Mouse (Mus musculus) liver, postnatal 0 days (tissue): ENCODE measurements around the gene Ppm1a. TPM values are rescaled to one million over a fixed set of nuclear protein-coding genes. Genes with fewer than 3 reads are reported as not detected.

Experiments
- ATAC-seq: fragments of 200-750 bp; cut with Nextera tagmentation; 2 replicates; pipeline ENCODE4 v1.8.0; 2017; ENCODE audit warnings: mild to moderate bottlenecking, moderate library complexity
- DNase-seq: peaks from one replicate; pipeline ENCODE4 v3.0.0-alpha.2; 2016
- H3K27ac ChIP-seq: fragments of 300-500 bp; sonication (generic); 2 replicates; pipeline ENCODE4 v1.5.1; 2014; ENCODE audit warnings: antibody characterized with exemption, moderate library complexity, mild to moderate bottlenecking, low read depth
- H3K27me3 ChIP-seq: fragments of 300-500 bp; sonication (generic); 2 replicates; pipeline ENCODE4 v1.6.1; 2014; ENCODE audit warnings: low read length, control low read depth, mixed read lengths; ENCODE audit not compliant: insufficient read depth
- H3K36me3 ChIP-seq: fragments of 300-500 bp; sonication (generic); replicated peaks from 2 replicates; pipeline ENCODE4 v1.6.1; 2014; ENCODE audit warnings: mild to moderate bottlenecking, control low read depth, low read length, moderate library complexity, mixed read lengths; ENCODE audit not compliant: insufficient read depth
- H3K4me1 ChIP-seq: fragments of 300-500 bp; sonication (generic); 2 replicates; pipeline ENCODE4 v1.6.1; 2014; ENCODE audit warnings: antibody characterized with exemption, mild to moderate bottlenecking, control low read depth; ENCODE audit not compliant: insufficient read depth
- H3K4me2 ChIP-seq: fragments of 300-500 bp; sonication (generic); 2 replicates; pipeline ENCODE4 v1.6.1; 2014; ENCODE audit warnings: low read depth, mild to moderate bottlenecking, low read length, moderate library complexity, mixed read lengths
- H3K4me3 ChIP-seq: fragments of 300-500 bp; sonication (generic); 2 replicates; pipeline ENCODE4 v1.5.1; 2014; ENCODE audit warnings: low read depth, low read length
- H3K9ac ChIP-seq: fragments of 300-500 bp; sonication (generic); replicated peaks from 2 replicates; pipeline ENCODE4 v1.6.1; 2014; ENCODE audit warnings: mild to moderate bottlenecking, moderate library complexity
- H3K9me3 ChIP-seq: fragments of 300-500 bp; sonication (generic); 2 replicates; pipeline ENCODE4 v1.6.1; 2016; ENCODE audit warnings: mild to moderate bottlenecking, control low read depth, low read length, mixed read lengths
- CTCF ChIP-seq: sonication (generic); IDR thresholded peaks from 2 replicates; pipeline ENCODE4 v1.5.1; 2016; ENCODE audit warnings: antibody characterized with exemption, low read depth
- EP300 ChIP-seq: IDR thresholded peaks from 2 replicates; pipeline ENCODE4 v1.6.1; 2016; ENCODE audit warnings: antibody characterized with exemption, low read depth, mild to moderate bottlenecking
- WGBS: fragments of 180-500 bp; shearing (Covaris S2); extraction: QIAGEN DNeasy Blood & Tissue Kit; methylation state at CpG from one replicate; pipeline ENCODE4 v1.1.7; 2014; ENCODE audit not compliant: insufficient replicate concordance; 5-methylcytosine and 5-hydroxymethylcytosine counted together
- polyA plus RNA-seq: library from polyadenylated mRNA; unstranded; fragments of >200 nt; fragmentation: Nextera tagmentation; extraction: Ambion mirVana; gene quantifications from 2 replicates; pipeline ENCODE4 v1.2.1, GENCODE M21; 2015

Ppm1a gene
- polyA plus RNA-seq, 1 experiment from 2014 or later = 36.1 TPM

- no peak for TF ChIP-seq EP300
- no peak for ATAC-seq
- Histone ChIP-seq H3K9ac (no peak overlapping the region), H3K36me3 (no peaks in the 10 kb centered on the region), H3K4me2 (peak overlapping the region; percentile 79), H3K4me3 (peak overlapping the region; percentile 88), H3K27me3 (no peaks in the 10 kb centered on the region), H3K9me3 (no peaks in the 10 kb centered on the region), H3K4me1 (peaks cover 15% of the 10 kb centered on the region), H3K27ac (peak overlapping the region; percentile 99; the same call in 1 of the 2 replicates)
- 14% methylated on average over 7 of the region's 7 CpGs for WGBS
- no peak for DNase-seq
These were observed 2.7 kb downstream of the Ppm1a start for GRCm38 (mm10) chr12:72759956-72760355.

- ATAC-seq (peak; percentile 87), DNase-seq (peak; percentile 97)
- peak overlapping the region; percentile 99 for H3K27ac ChIP-seq
- TF ChIP-seq EP300 (peak; percentile 14; the same call in 1 of the 2 replicates), CTCF (no peak)
- H3K4me1 ChIP-seq = peaks cover 15% of the 10 kb centered on the region
- no peaks in the 10 kb centered on the region for H3K9me3 ChIP-seq
- no peaks in the 10 kb centered on the region for H3K27me3 ChIP-seq
- peak overlapping the region; percentile 79 for H3K4me2 ChIP-seq
- under 1% methylated on average over 72 of the region's 78 CpGs for WGBS
- H3K9ac ChIP-seq = peak overlapping the region; percentile 99
- H3K4me3 ChIP-seq = peak overlapping the region; percentile 88
- no peaks in the 10 kb centered on the region; the same call in 1 of the 2 replicates for H3K36me3 ChIP-seq
These were observed 3.3 kb downstream of the Ppm1a start for GRCm38 (mm10) chr12:72760376-72761229.

- Histone ChIP-seq H3K27me3 (no peaks in the 10 kb centered on the region), H3K9ac (peak overlapping the region; percentile 99), H3K9me3 (no peaks in the 10 kb centered on the region), H3K4me1 (peaks cover 15% of the 10 kb centered on the region), H3K4me3 (peak overlapping the region; percentile 88), H3K36me3 (no peaks in the 10 kb centered on the region; the same call in 1 of the 2 replicates), H3K4me2 (peak overlapping the region; percentile 79), H3K27ac (peak overlapping the region; percentile 99)
- WGBS = under 1% methylated on average over 23 of the region's 71 CpGs
- ATAC-seq (peak; percentile 54), DNase-seq (no peak)
- TF ChIP-seq CTCF = no peak
These were observed 4.0 kb downstream of the Ppm1a start for GRCm38 (mm10) chr12:72761230-72761648.

- no peak for TF ChIP-seq EP300
- TF ChIP-seq CTCF = no peak
- peak overlapping the region; percentile 99 for H3K9ac ChIP-seq
- no peaks in the 10 kb centered on the region for H3K9me3 ChIP-seq
- ATAC-seq (peak; percentile 67), DNase-seq (peak; percentile 82)
- H3K4me2 ChIP-seq = peak overlapping the region; percentile 79
- 4% methylated on average over 36 of the region's 43 CpGs for WGBS
- H3K4me1 ChIP-seq = peaks cover 15% of the 10 kb centered on the region
- no peaks in the 10 kb centered on the region; the same call in 1 of the 2 replicates for H3K36me3 ChIP-seq
- peak overlapping the region; percentile 88 for H3K4me3 ChIP-seq
- peak overlapping the region; percentile 99 for H3K27ac ChIP-seq
- H3K27me3 ChIP-seq = no peaks in the 10 kb centered on the region
These were observed 4.5 kb downstream of the Ppm1a start for GRCm38 (mm10) chr12:72761649-72762261.

GRCm38 (mm10) chr12:72762502-72762901 is 5.2 kb downstream of the Ppm1a start:
- peak overlapping the region; percentile 88 for H3K4me3 ChIP-seq
- 16% methylated on average over 1 of the region's 1 CpGs for WGBS
- H3K9ac ChIP-seq = peak overlapping the region; percentile 99
- H3K4me1 ChIP-seq = peaks cover 21% of the 10 kb centered on the region
- no peaks in the 10 kb centered on the region; the same call in 1 of the 2 replicates for H3K36me3 ChIP-seq
- peak overlapping the region; percentile 99 for H3K27ac ChIP-seq
- H3K4me2 ChIP-seq = peak overlapping the region; percentile 79
- H3K9me3 ChIP-seq = no peaks in the 10 kb centered on the region
- no peak for TF ChIP-seq CTCF
- TF ChIP-seq EP300 = no peak
- DNase-seq (no peak), ATAC-seq (no peak)
- no peaks in the 10 kb centered on the region for H3K27me3 ChIP-seq

- Histone ChIP-seq H3K4me2 (peak overlapping the region; percentile 79), H3K9me3 (no peaks in the 10 kb centered on the region), H3K27me3 (no peaks in the 10 kb centered on the region), H3K27ac (peak overlapping the region; percentile 71), H3K4me3 (peak overlapping the region; percentile 88), H3K36me3 (no peaks in the 10 kb centered on the region; the same call in 1 of the 2 replicates), H3K9ac (peak overlapping the region; percentile 26; the same call in 1 of the 2 replicates), H3K4me1 (peaks cover 27% of the 10 kb centered on the region)
- TF ChIP-seq EP300 = 0 out of 2 replicates have a peak, but pooled peaks have one; percentile 5
- no peak for TF ChIP-seq CTCF
- ATAC-seq (no peak), DNase-seq (no peak)
- 45% methylated on average over 1 of the region's 1 CpGs for WGBS
These were observed 5.9 kb downstream of the Ppm1a start for GRCm38 (mm10) chr12:72763156-72763555.
